Mouse (Mus musculus) cortical plate, adult 2 months (tissue): ENCODE results near the gene Mbnl1. TPM values are rescaled to one million over a fixed set of nuclear protein-coding genes. Genes with fewer than 3 reads are reported as not detected.

Source experiments
- H3K27ac ChIP-seq: fragments of 200-500 bp; 2 replicates; pipeline ENCODE4 v1.5.1; 2012; ENCODE audit warnings: low read length, control low read depth, inconsistent platforms; ENCODE audit not compliant: insufficient read depth
- H3K4me1 ChIP-seq: fragments of 200-500 bp; 2 replicates; pipeline ENCODE4 v1.6.1; 2011; ENCODE audit warnings: low read length; ENCODE audit not compliant: control insufficient read depth, insufficient read depth
- H3K4me3 ChIP-seq: fragments of 200-500 bp; 2 replicates; pipeline ENCODE4 v1.5.1; 2011; ENCODE audit warnings: mild to moderate bottlenecking, low read length, control low read depth; ENCODE audit not compliant: insufficient read depth
- CTCF ChIP-seq: fragments of 200-500 bp; IDR thresholded peaks from 2 replicates; pipeline ENCODE4 v1.5.1; 2011; ENCODE audit warnings: mild to moderate bottlenecking, control low read depth, low read length; ENCODE audit not compliant: insufficient read depth; ENCODE audit errors: extremely low read depth
- POLR2A ChIP-seq: fragments of 200-500 bp; IDR thresholded peaks from 2 replicates; pipeline ENCODE4 v1.6.1; 2011; ENCODE audit warnings: mild to moderate bottlenecking, low read length, control low read depth; ENCODE audit not compliant: insufficient read depth; ENCODE audit errors: extremely low read depth
- polyA plus RNA-seq: library from polyadenylated mRNA; depleted of rRNA; stranded (reverse); fragments of >200 nt; gene quantifications from 2 replicates; pipeline ENCODE4 v1.2.3, GENCODE M21; 2012

The Mbnl1 gene
- polyA plus RNA-seq, 1 experiment = 49.0 TPM

- TF ChIP-seq POLR2A (no peak), CTCF (no peak)
Observed at GRCm38 (mm10) chr3:60642227-60642626, 169.6 kb downstream of the Mbnl1 start.

GRCm38 (mm10) chr3:60645531-60645930 is 172.9 kb downstream of the Mbnl1 start:
- no peak overlapping the region for H3K27ac ChIP-seq
- TF ChIP-seq POLR2A = no peak
- TF ChIP-seq CTCF = no peak
- H3K4me1 ChIP-seq = no peaks in the 10 kb centered on the region
- no peak overlapping the region for H3K4me3 ChIP-seq

More at GRCm38 (mm10) chr3:60642227-60642626, 169.6 kb downstream of the Mbnl1 start:
- H3K4me1 ChIP-seq = no peaks in the 10 kb centered on the region
- H3K27ac ChIP-seq = no peak overlapping the region
- no peak overlapping the region for H3K4me3 ChIP-seq

- H3K4me1 ChIP-seq = no peaks in the 10 kb centered on the region
- no peak overlapping the region for H3K27ac ChIP-seq
- no peak overlapping the region for H3K4me3 ChIP-seq
- no peak for TF ChIP-seq POLR2A
- no peak for TF ChIP-seq CTCF
Observed at GRCm38 (mm10) chr3:60648293-60648692, 175.7 kb downstream of the Mbnl1 start.

GRCm38 (mm10) chr3:60660762-60661161 is 188.1 kb downstream of the Mbnl1 start:
- Histone ChIP-seq H3K4me1 (no peaks in the 10 kb centered on the region), H3K27ac (no peak overlapping the region), H3K4me3 (no peak overlapping the region)
- TF ChIP-seq POLR2A (no peak), CTCF (no peak)
